In genomic region chr2:76671641-76672040, GRCm38 (mm10) we compare ENCODE assay signal across 8 mouse cellular contexts. TPM values are rescaled to one million over a fixed set of nuclear protein-coding genes. Genes with fewer than 3 reads are reported as not detected.
DNase-seq lines count a peak whose midpoint lies in the region; ATAC-seq and TF ChIP-seq lines count a peak whose summit lies in the region.

No protein-coding gene starts in this region.

- H3K27me3 ChIP-seq in lung, embryonic 14.5 days (ENCODE audit: insufficient read depth, low read length): no peaks in the 10 kb centered on the region
- no peaks in the 10 kb centered on the region for H3K27me3 ChIP-seq in forebrain, embryonic 10.5 days (ENCODE audit: poor library complexity, severe bottlenecking)
- H3K27me3 ChIP-seq in limb, embryonic 11.5 days (ENCODE audit: control insufficient read depth, insufficient read depth, low read length): no peaks in the 10 kb centered on the region
- no peaks in the 10 kb centered on the region for H3K27me3 ChIP-seq in neural tube, embryonic 14.5 days (ENCODE audit: control insufficient read depth, insufficient read depth, low read length)

- no peaks in the 10 kb centered on the region for H3K4me1 ChIP-seq in lung, embryonic 14.5 days (ENCODE audit: insufficient read depth)
- peaks cover 36% of the 10 kb centered on the region for H3K4me1 ChIP-seq in forebrain, embryonic 10.5 days
- H3K4me1 ChIP-seq in limb, embryonic 11.5 days (ENCODE audit: control insufficient read depth, insufficient read depth, low read length): peaks cover 10% of the 10 kb centered on the region
- H3K4me1 ChIP-seq in neural tube, embryonic 14.5 days (ENCODE audit: control insufficient read depth, insufficient read depth, low read length): peaks cover 17% of the 10 kb centered on the region

- no peak for TF ChIP-seq CTCF in lung, embryonic 14.5 days (IDR thresholded peaks at IDR 0.05; ENCODE audit: low read depth)

- WGBS in lung, embryonic 14.5 days: 72% methylated on average over 6 of the region's 6 CpGs
- WGBS in forebrain, embryonic 10.5 days: 94% methylated on average over 6 of the region's 6 CpGs
- WGBS in limb, embryonic 11.5 days: 93% methylated on average over 6 of the region's 6 CpGs
- 86% methylated on average over 6 of the region's 6 CpGs for WGBS in neural tube, embryonic 14.5 days

- H3K9ac ChIP-seq in lung, embryonic 14.5 days: peak overlapping the region; percentile 79
- no peak overlapping the region for H3K9ac ChIP-seq in limb, embryonic 11.5 days (ENCODE audit: low read length)
- H3K9ac ChIP-seq in neural tube, embryonic 14.5 days (replicated peaks; ENCODE audit: low read depth, low read length): no peak overlapping the region; the same call in 1 of the 2 replicates

- peak; percentile 19 for DNase-seq in lung, embryonic 14.5 days
- DNase-seq in lung, adult 18-20 months: no peak
- DNase-seq in forebrain, embryonic 10.5 days (ENCODE audit: extremely low spot score, low spot score): no peak
- DNase-seq in limb, embryonic 11.5 days (ENCODE audit: low spot score): no peak
- no peak for DNase-seq in right cerebral cortex, postnatal 10 days (ENCODE audit: low spot score in 2 of 2)
- no peak for DNase-seq in adrenal gland, adult 18-20 months (ENCODE audit: low spot score in 2 of 2)
- no peak for DNase-seq in thymus, postnatal 36 days

- peak overlapping the region; percentile 83 for H3K4me2 ChIP-seq in lung, embryonic 14.5 days
- peak overlapping the region; percentile 67 for H3K4me2 ChIP-seq in limb, embryonic 11.5 days (ENCODE audit: low read depth, severe bottlenecking)
- H3K4me2 ChIP-seq in neural tube, embryonic 14.5 days (ENCODE audit: low read depth, low read length): peak overlapping the region; percentile 81

- H3K36me3 ChIP-seq in lung, embryonic 14.5 days (ENCODE audit: insufficient read depth): 0 out of 2 replicates have a peak, but pooled peaks cover 15% of the 10 kb centered on the region
- H3K36me3 ChIP-seq in forebrain, embryonic 10.5 days (replicated peaks): no peaks in the 10 kb centered on the region
- H3K36me3 ChIP-seq in limb, embryonic 11.5 days (ENCODE audit: control insufficient read depth, insufficient read depth, low read length): no peaks in the 10 kb centered on the region
- H3K36me3 ChIP-seq in neural tube, embryonic 14.5 days (ENCODE audit: control insufficient read depth, insufficient read depth, low read length): no peaks in the 10 kb centered on the region

- H3K9me3 ChIP-seq in lung, embryonic 14.5 days (ENCODE audit: low read depth, low read length): no peaks in the 10 kb centered on the region
- no peaks in the 10 kb centered on the region for H3K9me3 ChIP-seq in forebrain, embryonic 10.5 days
- no peaks in the 10 kb centered on the region for H3K9me3 ChIP-seq in limb, embryonic 11.5 days (ENCODE audit: control insufficient read depth, low read length)
- H3K9me3 ChIP-seq in neural tube, embryonic 14.5 days (ENCODE audit: control insufficient read depth, low read length): no peaks in the 10 kb centered on the region

- no peak for ATAC-seq in lung, embryonic 14.5 days (ENCODE audit: insufficient read depth)
- no peak for ATAC-seq in limb, embryonic 11.5 days (ENCODE audit: insufficient number of reproducible peaks, low FRiP score, low TSS enrichment, low read depth)
- ATAC-seq in neural tube, embryonic 14.5 days (ENCODE audit: low read depth): no peak

- H3K27ac ChIP-seq in lung, embryonic 14.5 days (ENCODE audit: low read depth): no peak overlapping the region
- H3K27ac ChIP-seq in forebrain, embryonic 10.5 days: no peak overlapping the region
- no peak overlapping the region for H3K27ac ChIP-seq in limb, embryonic 11.5 days (replicated peaks; ENCODE audit: low read depth, low read length)
- no peak overlapping the region for H3K27ac ChIP-seq in neural tube, embryonic 14.5 days (ENCODE audit: low read depth, low read length)

- H3K4me3 ChIP-seq in lung, embryonic 14.5 days (ENCODE audit: low read depth, low read length): peak overlapping the region; percentile 57
- peak overlapping the region; percentile 51 for H3K4me3 ChIP-seq in forebrain, embryonic 10.5 days
- H3K4me3 ChIP-seq in limb, embryonic 11.5 days (ENCODE audit: low read depth, low read length): no peak overlapping the region
- peak overlapping the region; percentile 40 for H3K4me3 ChIP-seq in neural tube, embryonic 14.5 days (ENCODE audit: low read depth, low read length)

RNA-seq across cellular contexts. Expression of gene Fkbp7, which starts 1.3 kb away (rescaled TPM):
- polyA plus RNA-seq in lung, embryonic 14.5 days (2014; fragmentation: Nextera tagmentation; extraction: Ambion mirVana): 69.0 and 72.8 TPM in 2 replicates
- 11.9 and 12.2 TPM in 2 replicates for polyA plus RNA-seq in forebrain, embryonic 10.5 days (2016; fragmentation: Nextera tagmentation; extraction: Ambion mirVana)
- polyA plus RNA-seq in limb, embryonic 11.5 days (2014; fragmentation: Nextera tagmentation; extraction: Ambion mirVana): 44.8 and 46.0 TPM in 2 replicates
- polyA plus RNA-seq in neural tube, embryonic 14.5 days (2014; fragmentation: Nextera tagmentation; extraction: Ambion mirVana): 9.0 and 23.0 TPM in 2 replicates
- total RNA-seq in adrenal gland, adult 18-20 months (2021): 10 to 100 TPM; 22.4 to 33.0 TPM

RNA-seq across cellular contexts. Expression of gene Plekha3, which starts 3.4 kb away (rescaled TPM):
- polyA plus RNA-seq in lung, embryonic 14.5 days (2014; fragmentation: Nextera tagmentation; extraction: Ambion mirVana): 13.8 and 14.1 TPM in 2 replicates
- polyA plus RNA-seq in forebrain, embryonic 10.5 days (2016; fragmentation: Nextera tagmentation; extraction: Ambion mirVana): 5.6 and 6.2 TPM in 2 replicates
- polyA plus RNA-seq in limb, embryonic 11.5 days (2014; fragmentation: Nextera tagmentation; extraction: Ambion mirVana): 11.7 and 12.3 TPM in 2 replicates
- polyA plus RNA-seq in neural tube, embryonic 14.5 days (2014; fragmentation: Nextera tagmentation; extraction: Ambion mirVana): 11.4 and 14.5 TPM in 2 replicates
- total RNA-seq in adrenal gland, adult 18-20 months (2021): 10 to 100 TPM; 39.1 to 56.4 TPM

RNA-seq across cellular contexts. Expression of gene Pjvk, which starts 23.4 kb away (rescaled TPM):
- polyA plus RNA-seq in lung, embryonic 14.5 days (2014; fragmentation: Nextera tagmentation; extraction: Ambion mirVana): 0.78 and 0.88 TPM in 2 replicates
- 0.68 and 0.76 TPM in 2 replicates for polyA plus RNA-seq in forebrain, embryonic 10.5 days (2016; fragmentation: Nextera tagmentation; extraction: Ambion mirVana)
- 0.48 and 0.92 TPM in 2 replicates for polyA plus RNA-seq in limb, embryonic 11.5 days (2014; fragmentation: Nextera tagmentation; extraction: Ambion mirVana)
- 0.73 and 0.92 TPM in 2 replicates for polyA plus RNA-seq in neural tube, embryonic 14.5 days (2014; fragmentation: Nextera tagmentation; extraction: Ambion mirVana)
- total RNA-seq in adrenal gland, adult 18-20 months (2021): under 1 TPM in 1 of 2 experiments, not detected in 1; 0.74 TPM

RNA-seq across cellular contexts. Expression of gene Prkra, which starts 23.8 kb away (rescaled TPM):
- 77.3 and 79.4 TPM in 2 replicates for polyA plus RNA-seq in lung, embryonic 14.5 days (2014; fragmentation: Nextera tagmentation; extraction: Ambion mirVana)
- polyA plus RNA-seq in forebrain, embryonic 10.5 days (2016; fragmentation: Nextera tagmentation; extraction: Ambion mirVana): 74.9 and 79.6 TPM in 2 replicates
- polyA plus RNA-seq in limb, embryonic 11.5 days (2014; fragmentation: Nextera tagmentation; extraction: Ambion mirVana): 99.7 and 100 TPM in 2 replicates
- 116 and 120 TPM in 2 replicates for polyA plus RNA-seq in neural tube, embryonic 14.5 days (2014; fragmentation: Nextera tagmentation; extraction: Ambion mirVana)
- total RNA-seq in adrenal gland, adult 18-20 months (2021): 10 to 100 TPM; 16.5 to 23.2 TPM
